Mouse (Mus musculus) liver, embryonic 16.5 days (tissue): ENCODE data around the gene Snrnp25. TPM values are rescaled to one million over a fixed set of nuclear protein-coding genes. Genes with fewer than 3 reads are reported as not detected.
"Not testable (repeated sequence)": the region's sequence is repeated elsewhere in the genome, so short reads cannot be mapped to it uniquely, and the experiment has no call there.

Experiments
- ATAC-seq: fragments of 200-750 bp; cut with Nextera tagmentation; 2 replicates; pipeline ENCODE4 v1.8.0; 2017; ENCODE audit warnings: low read depth, mild to moderate bottlenecking, moderate number of reproducible peaks, moderate library complexity
- H3K27ac ChIP-seq: fragments of 300-500 bp; sonication (generic); 2 replicates; pipeline ENCODE4 v1.5.1; 2014; ENCODE audit warnings: mild to moderate bottlenecking, low read length
- H3K27me3 ChIP-seq: fragments of 300-500 bp; sonication (generic); 2 replicates; pipeline ENCODE4 v1.6.1; 2014; ENCODE audit warnings: low read depth, low read length, mixed read lengths; ENCODE audit not compliant: control insufficient read depth, insufficient read depth
- H3K36me3 ChIP-seq: fragments of 300-500 bp; sonication (generic); 2 replicates; pipeline ENCODE4 v1.6.1; 2014; ENCODE audit warnings: mild to moderate bottlenecking; ENCODE audit not compliant: control insufficient read depth, insufficient read depth
- H3K4me1 ChIP-seq: fragments of 300-500 bp; sonication (generic); 2 replicates; pipeline ENCODE4 v1.6.1; 2014; ENCODE audit warnings: low read depth, low read length, mixed read lengths; ENCODE audit not compliant: control insufficient read depth
- H3K4me2 ChIP-seq: fragments of 300-500 bp; sonication (generic); 2 replicates; pipeline ENCODE4 v1.6.1; 2014; ENCODE audit warnings: low read depth, low read length, mixed read lengths
- H3K4me3 ChIP-seq: fragments of 300-500 bp; sonication (generic); 2 replicates; pipeline ENCODE4 v1.5.1; 2014; ENCODE audit warnings: low read depth, mild to moderate bottlenecking, low read length
- H3K9ac ChIP-seq: fragments of 300-500 bp; sonication (generic); 2 replicates; pipeline ENCODE4 v1.6.1; 2014; ENCODE audit warnings: low read depth, low read length
- H3K9me3 ChIP-seq: fragments of 300-500 bp; sonication (generic); replicated peaks from 2 replicates; pipeline ENCODE4 v1.6.1; 2016; ENCODE audit warnings: low read length; ENCODE audit not compliant: control insufficient read depth
- WGBS: fragments of 180-500 bp; shearing (Covaris S2); extraction: QIAGEN DNeasy Blood & Tissue Kit; methylation state at CpG from one replicate; pipeline ENCODE4 v1.1.7; 2014; ENCODE audit not compliant: insufficient replicate concordance; 5-methylcytosine and 5-hydroxymethylcytosine counted together
- polyA plus RNA-seq: library from polyadenylated mRNA; unstranded; fragments of >200 nt; fragmentation: Nextera tagmentation; extraction: Ambion mirVana; gene quantifications from 2 replicates; pipeline ENCODE4 v1.2.1, GENCODE M21; 2015

Gene Snrnp25
- polyA plus RNA-seq, 1 experiment from 2014 or later, result 58.1 TPM

DNA sequence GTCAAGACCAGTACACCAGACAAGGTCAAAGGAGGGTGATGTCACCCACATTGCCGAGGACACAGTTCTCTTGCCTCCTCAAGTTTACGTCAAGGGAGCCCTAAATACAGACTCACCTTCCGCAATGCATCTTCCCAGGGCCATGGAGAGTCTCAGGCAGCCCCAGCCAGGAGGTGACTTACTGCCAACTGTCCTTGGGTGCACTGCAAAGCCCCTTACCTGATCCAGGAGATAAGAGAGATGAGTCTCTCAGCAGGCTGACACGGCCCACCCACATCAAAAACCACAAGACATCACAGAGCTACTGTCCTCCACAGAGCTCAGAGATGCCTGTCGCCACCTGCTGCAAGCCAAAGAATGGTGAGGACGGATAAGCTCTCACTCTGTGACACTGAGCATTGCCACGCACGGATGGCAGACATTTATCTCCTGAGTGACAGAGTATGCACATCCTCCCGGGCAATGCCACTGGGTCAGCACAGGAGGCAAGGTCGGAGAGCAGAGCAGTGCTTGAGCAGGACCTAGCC is 5.1 kb upstream of the Snrnp25 start, which contains the start of gene Il9r:
Il9r (minus strand) TSS at position 205 of the 527 bp plus-strand sequence.
- H3K4me1 ChIP-seq, result peaks cover 22% of the 10 kb centered on the region
- no peaks in the 10 kb centered on the region for H3K27me3 ChIP-seq
- H3K9ac ChIP-seq, result no peak within 1 kb of the TSS
- ATAC-seq, result no peak
- H3K9me3 ChIP-seq, result no peaks in the 10 kb centered on the region
- no peak within 1 kb of the TSS for H3K27ac ChIP-seq
- no peak within 1 kb of the TSS for H3K4me3 ChIP-seq
- no peaks in the 10 kb centered on the region for H3K36me3 ChIP-seq
- no peak within 1 kb of the TSS for H3K4me2 ChIP-seq
- WGBS, result 23% methylated on average over 10 of the region's 10 CpGs

GRCm38 (mm10) chr11:32200992-32201391 is 4.2 kb upstream of the Snrnp25 start:
- not testable (repeated sequence) for H3K4me2 ChIP-seq, ATAC-seq, H3K27me3 ChIP-seq, H3K4me3 ChIP-seq, H3K36me3 ChIP-seq, H3K27ac ChIP-seq, H3K9me3 ChIP-seq, H3K9ac ChIP-seq
- 60% methylated on average over 1 of the region's 1 CpGs for WGBS
- H3K4me1 ChIP-seq, result peaks cover 22% of the 10 kb centered on the region

DNA sequence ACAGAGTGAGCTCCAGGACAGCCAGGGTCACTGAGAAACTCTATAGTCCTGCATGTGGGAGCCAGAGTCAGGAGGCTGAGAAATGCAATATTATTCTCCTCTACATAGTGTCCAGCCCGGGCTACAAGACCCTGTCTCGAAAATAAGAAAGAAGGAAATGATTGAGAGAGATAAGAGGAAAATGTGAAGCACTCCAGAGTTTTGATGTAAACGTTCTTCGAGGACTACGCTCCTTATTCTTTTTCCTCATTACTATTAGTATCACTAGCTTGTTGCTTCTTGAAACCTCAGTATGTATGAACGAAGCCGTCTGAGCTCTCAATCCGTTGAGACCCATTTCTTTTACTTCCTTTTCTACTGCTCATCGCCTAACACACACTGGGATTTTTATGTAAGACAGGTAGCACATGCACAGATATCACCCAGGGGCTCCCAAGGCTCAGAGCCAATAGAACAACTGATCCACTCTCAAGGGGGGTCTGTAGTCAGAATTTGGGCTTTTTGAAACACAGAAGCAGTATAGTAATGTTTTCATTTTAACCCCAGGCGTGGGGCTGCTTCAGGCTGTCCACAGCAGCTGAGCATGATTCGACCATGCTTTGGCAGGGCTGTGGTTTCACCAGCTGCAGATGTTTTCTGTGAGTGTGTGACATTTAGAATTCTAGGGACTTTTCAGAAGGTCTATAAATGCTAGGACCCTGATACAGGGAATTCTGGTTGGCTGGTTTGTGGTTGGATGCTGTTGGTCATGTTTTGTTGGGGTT is 3.1 kb upstream of the Snrnp25 start:
- H3K36me3 ChIP-seq, result no peaks in the 10 kb centered on the region
- H3K27ac ChIP-seq, result no peak overlapping the region
- H3K4me1 ChIP-seq, result peaks cover 24% of the 10 kb centered on the region
- no peak overlapping the region for H3K4me3 ChIP-seq
- ATAC-seq, result no peak
- 39% methylated on average over 11 of the region's 11 CpGs for WGBS
- no peaks in the 10 kb centered on the region for H3K9me3 ChIP-seq
- no peak overlapping the region for H3K9ac ChIP-seq
- H3K4me2 ChIP-seq, result no peak overlapping the region
- H3K27me3 ChIP-seq, result no peaks in the 10 kb centered on the region

DNA sequence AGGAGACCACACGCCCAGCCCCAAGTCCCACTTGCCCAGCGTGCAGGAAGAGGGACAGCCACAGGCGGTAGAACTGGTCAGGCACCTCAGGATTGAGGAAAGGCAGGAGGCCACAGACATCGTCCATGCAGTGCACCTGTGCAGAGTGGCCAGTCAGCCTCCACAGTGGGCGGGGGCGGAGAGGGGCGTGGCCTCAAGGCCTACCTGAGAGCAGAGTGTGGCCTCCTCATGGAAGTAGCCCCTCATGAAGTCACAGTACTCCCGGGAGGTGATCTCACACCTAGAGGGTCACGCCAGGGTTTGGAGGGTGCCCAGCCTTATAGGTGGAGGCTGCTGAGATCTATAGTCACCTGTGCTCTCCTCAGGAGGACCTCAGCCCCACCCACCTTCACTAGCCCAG is 5.4 kb downstream of the Snrnp25 start:
- no peak overlapping the region for H3K27ac ChIP-seq
- WGBS, result 79% methylated on average over 9 of the region's 9 CpGs
- H3K27me3 ChIP-seq, result no peaks in the 10 kb centered on the region
- ATAC-seq, result no peak
- no peaks in the 10 kb centered on the region for H3K9me3 ChIP-seq
- H3K9ac ChIP-seq, result no peak overlapping the region
- peaks cover 17% of the 10 kb centered on the region for H3K36me3 ChIP-seq
- peaks cover 9% of the 10 kb centered on the region for H3K4me1 ChIP-seq
- H3K4me3 ChIP-seq, result no peak overlapping the region
- no peak overlapping the region for H3K4me2 ChIP-seq

GRCm38 (mm10) chr11:32215372-32216162 is 10.4 kb downstream of the Snrnp25 start:
- Histone ChIP-seq H3K4me1 (peaks cover 8% of the 10 kb centered on the region), H3K9ac (no peak overlapping the region), H3K36me3 (no peaks in the 10 kb centered on the region; the same call in 1 of the 2 replicates), H3K27me3 (peaks cover 25% of the 10 kb centered on the region), H3K4me3 (no peak overlapping the region), H3K9me3 (no peaks in the 10 kb centered on the region), H3K27ac (no peak overlapping the region), H3K4me2 (no peak overlapping the region)
- 75% methylated on average over 18 of the region's 18 CpGs for WGBS
- no peak for ATAC-seq

- peaks cover 37% of the 10 kb centered on the region for H3K27me3 ChIP-seq
- no peak overlapping the region for H3K4me3 ChIP-seq
- H3K9me3 ChIP-seq, result no peaks in the 10 kb centered on the region
- no peaks in the 10 kb centered on the region for H3K36me3 ChIP-seq
- H3K9ac ChIP-seq, result peak overlapping the region; percentile 35
- 22% methylated on average over 8 of the region's 8 CpGs for WGBS
- H3K4me2 ChIP-seq, result peak overlapping the region; percentile 4; the same call in 1 of the 2 replicates
- ATAC-seq, result peak; percentile 57
- peaks cover 12% of the 10 kb centered on the region for H3K4me1 ChIP-seq
- peak overlapping the region; percentile 35; the same call in 1 of the 2 replicates for H3K27ac ChIP-seq
Observed at GRCm38 (mm10) chr11:32216851-32217250, 11.6 kb downstream of the Snrnp25 start.

DNA sequence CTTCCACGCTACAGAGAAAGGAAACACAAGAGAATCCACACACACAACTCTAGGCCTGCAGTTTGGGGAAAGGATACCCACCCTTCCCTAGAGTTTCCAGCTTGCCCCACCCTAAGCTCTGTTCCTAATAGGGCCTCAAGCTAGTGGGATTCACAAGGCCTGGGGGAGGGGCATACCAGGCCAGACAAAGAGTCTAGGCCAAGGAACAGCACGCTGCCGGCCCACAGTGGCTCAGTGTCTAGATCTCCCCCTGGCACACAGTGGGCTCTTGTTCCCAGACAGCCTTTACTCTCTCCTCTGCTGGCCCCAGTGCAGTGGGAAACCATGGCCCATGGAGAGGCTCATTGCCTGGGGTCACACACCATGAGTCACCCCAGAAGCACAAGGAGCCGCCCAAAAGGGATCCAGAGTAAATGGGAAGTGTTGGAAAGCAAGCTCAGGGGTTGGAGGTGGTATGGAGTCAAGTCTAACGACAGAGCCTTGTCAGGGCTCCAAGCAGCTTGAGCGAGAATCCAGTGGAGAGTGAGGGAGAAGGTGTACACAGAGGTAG is 13.4 kb downstream of the Snrnp25 start:
- H3K27ac ChIP-seq, result no peak overlapping the region
- peaks cover 55% of the 10 kb centered on the region for H3K27me3 ChIP-seq
- WGBS, result 59% methylated on average over 6 of the region's 6 CpGs
- H3K9ac ChIP-seq, result no peak overlapping the region; the same call in 1 of the 2 replicates
- ATAC-seq, result no peak
- peaks cover 16% of the 10 kb centered on the region for H3K4me1 ChIP-seq
- H3K36me3 ChIP-seq, result no peaks in the 10 kb centered on the region
- H3K9me3 ChIP-seq, result no peaks in the 10 kb centered on the region
- no peak overlapping the region for H3K4me2 ChIP-seq
- H3K4me3 ChIP-seq, result no peak overlapping the region

GRCm38 (mm10) chr11:32219287-32219686 is 14.1 kb downstream of the Snrnp25 start:
- no peaks in the 10 kb centered on the region for H3K9me3 ChIP-seq
- 75% methylated on average over 10 of the region's 10 CpGs for WGBS
- H3K27me3 ChIP-seq, result peaks cover 62% of the 10 kb centered on the region
- no peak overlapping the region for H3K4me2 ChIP-seq
- H3K36me3 ChIP-seq, result no peaks in the 10 kb centered on the region
- no peak overlapping the region for H3K27ac ChIP-seq
- no peak overlapping the region for H3K4me3 ChIP-seq
- ATAC-seq, result no peak
- H3K9ac ChIP-seq, result no peak overlapping the region
- peaks cover 16% of the 10 kb centered on the region for H3K4me1 ChIP-seq
